Mouse (Mus musculus): Measurements from ENCODE around the gene Ebpl.

DNA sequence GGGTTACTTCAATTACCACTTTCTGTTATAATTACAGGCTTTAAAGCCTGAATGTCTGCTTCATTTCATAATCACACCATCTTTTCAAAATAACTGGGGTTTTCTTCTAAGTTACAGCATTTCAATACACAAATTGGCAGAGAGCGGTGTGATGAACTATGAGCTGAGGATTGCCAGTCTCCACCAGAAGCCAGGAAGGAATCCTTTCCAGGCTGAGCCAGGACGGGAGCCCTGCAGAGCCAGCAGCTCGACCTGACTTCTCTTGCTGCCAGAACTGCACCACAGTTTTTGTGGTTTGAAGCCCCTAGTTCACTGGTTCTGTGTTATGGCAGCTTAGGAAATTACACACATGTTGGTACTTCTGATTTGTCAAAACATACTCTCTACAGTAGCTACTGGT, 4.4 kb upstream of the Ebpl start:
- TF ChIP-seq POLR2A (IDR thresholded peaks at IDR 0.05; ENCODE audit: insufficient read depth, low read length) = no peak
- TF ChIP-seq CTCF (IDR thresholded peaks at IDR 0.05; ENCODE audit: low read depth, low read length) = no peak
- TF ChIP-seq EP300 (IDR thresholded peaks at IDR 0.05; ENCODE audit: insufficient read depth, low read depth, low read length) = no peak

All from ES-Bruce4 (cell line).